Mouse (Mus musculus) spleen, adult 18-20 months (tissue): ENCODE data around the gene Gm4141.
"Not testable (repeated sequence)": the region's sequence is repeated elsewhere in the genome, so short reads cannot be mapped to it uniquely, and the experiment has no call there.

Experiments
- DNase-seq, 2 experiments: peaks; one replicate each; pipeline ENCODE4 v3.0.0; 2022; ENCODE audit warnings: mixed read lengths in 2 of 2

Gene Gm4141

DNA sequence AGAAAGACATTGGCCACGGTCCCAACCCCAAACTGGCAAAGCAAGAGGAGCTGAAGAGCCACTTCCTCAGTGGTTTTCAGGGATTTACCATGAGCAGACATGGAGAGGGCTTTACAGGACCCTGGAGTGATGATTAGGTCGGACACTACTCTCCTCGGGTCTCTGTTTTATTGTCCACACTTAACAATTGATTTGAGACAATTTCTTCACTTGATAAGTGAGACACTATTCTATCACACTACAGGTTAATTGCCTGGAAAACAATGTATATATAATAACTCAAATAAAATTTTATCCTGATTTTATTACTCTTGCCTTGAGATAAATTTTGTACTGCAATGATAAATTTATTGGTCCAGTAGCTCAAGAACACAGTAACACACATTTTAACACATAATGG lies at the start of gene Gm4141:
Gene Gm4141, minus strand, starts transcription at position 101 of the 400 bp plus-strand sequence.
- DNase-seq = not testable (repeated sequence)

DNA sequence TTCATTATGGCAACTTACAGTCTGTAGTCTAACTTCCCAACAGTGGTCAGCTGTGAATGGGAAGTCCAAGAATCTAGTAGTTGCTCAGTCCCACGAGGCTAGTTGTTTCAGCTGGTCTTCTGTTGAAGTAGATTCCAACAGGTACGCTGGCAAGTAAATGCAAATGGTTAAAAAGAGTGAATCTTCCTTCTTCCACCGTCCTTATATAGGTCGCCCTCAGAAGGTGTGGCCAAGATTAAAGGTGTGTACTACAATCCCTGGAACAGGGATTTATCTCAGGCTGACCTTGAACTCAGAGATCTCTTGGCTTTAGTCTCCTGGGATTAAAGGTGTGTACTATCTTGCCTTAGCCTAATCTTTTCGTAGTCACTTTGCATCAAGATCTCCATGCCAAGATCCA lies 22.9 kb upstream of the Gm4141 start, which contains the start of gene Gm4513:
Gene Gm4513, minus strand, starts transcription at position 101 of the 400 bp plus-strand sequence.
- not testable (repeated sequence) for DNase-seq

DNA sequence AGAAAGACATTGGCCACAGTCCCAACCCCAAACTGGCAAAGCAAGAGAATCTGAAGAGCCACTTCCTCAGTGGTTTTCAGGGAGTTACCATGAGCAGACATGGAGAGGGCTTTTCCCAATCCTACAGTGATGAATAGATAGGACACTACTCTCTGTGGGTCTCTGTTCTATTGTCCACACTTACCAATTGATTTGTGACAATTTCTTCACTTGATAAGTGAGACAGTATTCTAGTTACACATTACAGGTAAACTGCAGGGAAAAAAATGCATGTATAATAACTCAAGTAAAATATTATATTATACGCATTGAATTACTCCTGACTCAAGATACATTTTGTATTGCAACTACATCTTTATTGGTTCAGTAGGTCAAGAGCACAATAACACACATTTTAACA lies 30.4 kb downstream of the Gm4141 start, which contains the start of gene Gm5726:
Gene Gm5726, minus strand, starts transcription at position 101 of the 400 bp plus-strand sequence.
- not testable (repeated sequence) for DNase-seq

DNA sequence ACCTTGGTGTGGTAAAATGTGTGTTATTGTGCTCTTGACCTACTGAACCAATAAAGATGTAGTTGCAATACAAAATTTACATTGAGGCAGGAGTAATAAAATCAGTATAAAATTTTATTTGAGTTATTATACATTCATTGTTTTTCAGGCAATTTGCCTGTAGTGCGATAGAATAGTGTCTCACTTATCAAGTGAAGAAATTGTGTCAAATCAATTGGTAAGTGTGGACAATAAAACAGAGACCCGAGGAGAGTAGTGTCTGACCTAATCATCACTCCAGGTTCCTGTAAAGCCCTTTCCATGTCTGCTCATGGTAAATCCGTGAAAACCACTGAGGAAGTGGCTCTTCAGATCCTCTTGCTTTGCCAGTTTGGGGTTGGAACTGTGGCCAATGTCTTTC lies 42.5 kb downstream of the Gm4141 start, which contains the start of gene Vmn1r104:
Gene Vmn1r104, plus strand, starts transcription at position 301 of the 400 bp plus-strand sequence.
- DNase-seq = not testable (repeated sequence)
